Mouse (Mus musculus): ENCODE measurements at regions not wholly inside any gene's neighbourhood (a gene's known extent, or its start where the extent isn't known, plus 50 kb on each side); places are given as distances from the start of the nearest gene placed in this dataset.
A peak's percentile ranks its signal among the peaks of the same experiment; 100 is the strongest.

GRCm38 (mm10) chr5:54543556-54544061 is 545.3 kb downstream of the Stim2 start:
- TF ChIP-seq CTCF (IDR thresholded peaks at IDR 0.05; ENCODE audit: borderline replicate concordance, extremely low read depth, insufficient read depth, insufficient read length), result no peak
- no peak for TF ChIP-seq POLR2A (IDR thresholded peaks at IDR 0.05; ENCODE audit: borderline replicate concordance, extremely low read depth, insufficient read depth, insufficient read length, poor library complexity, severe bottlenecking)
- DNase-seq (ENCODE audit: low read depth), result no peak

GRCm38 (mm10) chr5:54578519-54578918 is 580.2 kb downstream of the Stim2 start:
- TF ChIP-seq POLR2A (IDR thresholded peaks at IDR 0.05; ENCODE audit: borderline replicate concordance, extremely low read depth, insufficient read depth, insufficient read length, poor library complexity, severe bottlenecking) (no peak), CTCF (IDR thresholded peaks at IDR 0.05; ENCODE audit: borderline replicate concordance, extremely low read depth, insufficient read depth, insufficient read length) (no peak)
- DNase-seq (ENCODE audit: low read depth), result no peak

- DNase-seq (ENCODE audit: low read depth), result peak; percentile 9
- TF ChIP-seq CTCF (IDR thresholded peaks at IDR 0.05; ENCODE audit: borderline replicate concordance, extremely low read depth, insufficient read depth, insufficient read length) (no peak), POLR2A (IDR thresholded peaks at IDR 0.05; ENCODE audit: borderline replicate concordance, extremely low read depth, insufficient read depth, insufficient read length, poor library complexity, severe bottlenecking) (no peak)
These were observed 581.2 kb downstream of the Stim2 start for GRCm38 (mm10) chr5:54579458-54579857.

GRCm38 (mm10) chr5:54582175-54582574 is 583.9 kb downstream of the Stim2 start:
- TF ChIP-seq POLR2A (IDR thresholded peaks at IDR 0.05; ENCODE audit: borderline replicate concordance, extremely low read depth, insufficient read depth, insufficient read length, poor library complexity, severe bottlenecking) (no peak), CTCF (IDR thresholded peaks at IDR 0.05; ENCODE audit: borderline replicate concordance, extremely low read depth, insufficient read depth, insufficient read length) (no peak)
- DNase-seq (ENCODE audit: low read depth), result no peak

GRCm38 (mm10) chr5:54588332-54589020 is 590.2 kb downstream of the Stim2 start:
- TF ChIP-seq CTCF (IDR thresholded peaks at IDR 0.05; ENCODE audit: borderline replicate concordance, extremely low read depth, insufficient read depth, insufficient read length) (no peak), POLR2A (IDR thresholded peaks at IDR 0.05; ENCODE audit: borderline replicate concordance, extremely low read depth, insufficient read depth, insufficient read length, poor library complexity, severe bottlenecking) (no peak)
- no peak for DNase-seq (ENCODE audit: low read depth)

GRCm38 (mm10) chr5:54610957-54611356 is 612.7 kb downstream of the Stim2 start:
- no peak for DNase-seq (ENCODE audit: low read depth)
- TF ChIP-seq POLR2A (IDR thresholded peaks at IDR 0.05; ENCODE audit: borderline replicate concordance, extremely low read depth, insufficient read depth, insufficient read length, poor library complexity, severe bottlenecking), result no peak
- TF ChIP-seq CTCF (IDR thresholded peaks at IDR 0.05; ENCODE audit: borderline replicate concordance, extremely low read depth, insufficient read depth, insufficient read length), result no peak

- DNase-seq (ENCODE audit: low read depth), result no peak
- TF ChIP-seq CTCF (IDR thresholded peaks at IDR 0.05; ENCODE audit: borderline replicate concordance, extremely low read depth, insufficient read depth, insufficient read length) (no peak), POLR2A (IDR thresholded peaks at IDR 0.05; ENCODE audit: borderline replicate concordance, extremely low read depth, insufficient read depth, insufficient read length, poor library complexity, severe bottlenecking) (no peak)
These were observed 624.4 kb downstream of the Stim2 start for GRCm38 (mm10) chr5:54622733-54623132.

- no peak for TF ChIP-seq POLR2A (IDR thresholded peaks at IDR 0.05; ENCODE audit: borderline replicate concordance, extremely low read depth, insufficient read depth, insufficient read length, poor library complexity, severe bottlenecking)
- TF ChIP-seq CTCF (IDR thresholded peaks at IDR 0.05; ENCODE audit: borderline replicate concordance, extremely low read depth, insufficient read depth, insufficient read length), result no peak
- peak; percentile 27 for DNase-seq (ENCODE audit: low read depth)
These were observed 634.0 kb downstream of the Stim2 start for GRCm38 (mm10) chr5:54632281-54632680.

All from brain, embryonic 14.5 days (tissue).